In the genomic region with DNA sequence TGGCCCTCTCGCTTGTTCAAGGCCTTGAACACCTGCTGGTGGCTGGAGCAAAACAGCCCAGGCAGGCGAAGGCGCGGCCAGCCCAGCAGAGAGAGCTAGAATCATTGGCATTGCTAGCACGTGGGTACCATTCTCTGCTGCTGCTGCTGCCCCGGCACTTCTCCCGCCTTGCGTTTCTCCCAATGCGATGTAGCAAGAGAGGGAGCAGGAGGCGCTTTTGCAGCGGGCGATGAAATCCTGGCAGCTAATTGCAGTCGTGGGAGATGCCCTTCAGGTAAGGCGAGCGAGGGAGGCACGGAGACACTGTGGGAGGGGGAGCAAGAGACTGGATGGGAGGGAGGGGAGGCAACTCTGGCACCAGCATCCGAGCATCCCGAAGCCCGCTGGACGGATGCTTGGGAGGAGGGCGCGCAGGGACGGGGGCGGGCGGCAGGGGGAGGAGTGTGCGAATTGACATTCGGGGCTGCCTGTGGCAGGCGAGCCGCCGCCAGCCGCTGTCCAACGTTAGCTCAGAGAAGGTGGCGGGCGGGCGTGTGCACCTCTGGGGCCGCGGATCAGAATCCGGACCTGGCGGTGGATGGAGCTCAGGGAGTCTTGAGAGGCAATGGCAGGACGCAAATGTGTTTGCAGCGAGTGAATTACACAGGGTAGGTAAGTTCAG, we compare ENCODE assay signal across 9 mouse cellular contexts.
A peak's percentile ranks its signal among the peaks of the same experiment; 100 is the strongest.
DNase-seq lines count a peak whose midpoint lies in the region; ATAC-seq and TF ChIP-seq lines count a peak whose summit lies in the region.
"Had no signal": no experiment of that assay in that cellular context is flagged by ENCODE, and none has a peak within 500 bp of the region (broad histone marks: within the 10 kb centered on the region; RNA-seq: fewer than 3 reads in every experiment).

No protein-coding gene starts in this region.

- no peaks in the 10 kb centered on the region for H3K4me1 ChIP-seq in lung, embryonic 14.5 days (ENCODE audit: insufficient read depth)
- H3K4me1 ChIP-seq in lung, adult 2 months (ENCODE audit: control insufficient read depth, insufficient read depth, low read length) = no peaks in the 10 kb centered on the region
- H3K4me1 ChIP-seq in midbrain, postnatal 0 days (ENCODE audit: insufficient read depth, low read length) = peaks cover 8% of the 10 kb centered on the region; the same call in 1 of the 2 replicates
- H3K4me1 ChIP-seq: liver, embryonic 15.5 days had no signal

- ATAC-seq in lung, embryonic 14.5 days (ENCODE audit: insufficient read depth) = peak; percentile 65
- ATAC-seq in midbrain, postnatal 0 days (ENCODE audit: low FRiP score) = peak; percentile 90
- ATAC-seq in inflammation-experienced regulatory T-cells, adult 6 months = no peak

- 1% methylated on average over 41 of the region's 41 CpGs for WGBS in lung, embryonic 14.5 days
- WGBS in lung, adult 2 months = 2% methylated on average over 41 of the region's 41 CpGs
- WGBS in midbrain, postnatal 0 days = under 1% methylated on average over 37 of the region's 41 CpGs

- no peak for TF ChIP-seq POLR2A in lung, adult 2 months (IDR thresholded peaks at IDR 0.05; ENCODE audit: borderline replicate concordance, extremely low read depth, low read depth, low read length)

- peak overlapping the region; percentile 28 for H3K4me3 ChIP-seq in lung, embryonic 14.5 days (ENCODE audit: low read depth, low read length)
- H3K4me3 ChIP-seq in lung, adult 2 months (replicated peaks; ENCODE audit: extremely low read depth, low read depth, low read length) = no peak overlapping the region
- peak overlapping the region; percentile 49 for H3K4me3 ChIP-seq in midbrain, postnatal 0 days (ENCODE audit: low read depth, low read length)
- H3K4me3 ChIP-seq: liver, embryonic 15.5 days had no signal

- no peaks in the 10 kb centered on the region for H3K9me3 ChIP-seq in lung, embryonic 14.5 days (ENCODE audit: low read depth, low read length)
- H3K9me3 ChIP-seq in midbrain, postnatal 0 days (ENCODE audit: low read length) = no peaks in the 10 kb centered on the region
- H3K9me3 ChIP-seq: liver, embryonic 15.5 days had no signal

- no peak for TF ChIP-seq CTCF in lung, embryonic 14.5 days (IDR thresholded peaks at IDR 0.05; ENCODE audit: low read depth)
- no peak for TF ChIP-seq CTCF in lung, adult 2 months (IDR thresholded peaks at IDR 0.05; ENCODE audit: insufficient read depth, low read length)
- TF ChIP-seq CTCF in midbrain, postnatal 0 days (IDR thresholded peaks at IDR 0.05) = peak; percentile 57

- peak; percentile 56 for DNase-seq in lung, embryonic 14.5 days
- no peak for DNase-seq in lung, adult 2 months
- DNase-seq in cerebellum, postnatal 14 days = peak; percentile 79 to 82
- peak; percentile 39 to 52 for DNase-seq in frontal cortex, postnatal 25 days (ENCODE audit: low spot score in 2 of 2)
- DNase-seq in left cerebral cortex, adult 18-20 months (ENCODE audit: low spot score in 2 of 2) = peak; percentile 57 to 76
- DNase-seq in midbrain, postnatal 0 days (ENCODE audit: low spot score) = peak; percentile 87
- no peak for DNase-seq in gastrocnemius, adult 18-20 months (ENCODE audit: low spot score)

- peaks cover 34% of the 10 kb centered on the region for H3K27me3 ChIP-seq in lung, embryonic 14.5 days (ENCODE audit: insufficient read depth, low read length)
- no peaks in the 10 kb centered on the region for H3K27me3 ChIP-seq in midbrain, postnatal 0 days (ENCODE audit: insufficient read depth, low read length)

- H3K36me3 ChIP-seq in lung, embryonic 14.5 days (ENCODE audit: insufficient read depth) = no peaks in the 10 kb centered on the region
- H3K36me3 ChIP-seq in midbrain, postnatal 0 days (ENCODE audit: insufficient read depth, low read length) = no peaks in the 10 kb centered on the region
- H3K36me3 ChIP-seq: liver, embryonic 15.5 days had no signal

- peak overlapping the region; percentile 52 for H3K4me2 ChIP-seq in lung, embryonic 14.5 days
- H3K4me2 ChIP-seq in midbrain, postnatal 0 days (ENCODE audit: low read depth, low read length, poor library complexity, severe bottlenecking) = peak overlapping the region; percentile 56
- H3K4me2 ChIP-seq: liver, embryonic 15.5 days had no signal

- no peak overlapping the region for H3K9ac ChIP-seq in lung, embryonic 14.5 days
- H3K9ac ChIP-seq in midbrain, postnatal 0 days (replicated peaks; ENCODE audit: low read length, poor library complexity, severe bottlenecking) = peak overlapping the region; percentile 59
- H3K9ac ChIP-seq: liver, embryonic 15.5 days had no signal

- H3K27ac ChIP-seq in lung, embryonic 14.5 days (ENCODE audit: low read depth) = no peak overlapping the region
- peak overlapping the region; percentile 76 for H3K27ac ChIP-seq in midbrain, postnatal 0 days (ENCODE audit: low read depth, low read length)
- H3K27ac ChIP-seq: liver, embryonic 15.5 days had no signal

Comparison
In these comparisons a context has a peak if more than half of its experiments do, and no peak if none do; other contexts are left out.
1. DNase-seq: peak in lung, embryonic 14.5 days (single experiment), cerebellum, postnatal 14 days (2 of 2), frontal cortex, postnatal 25 days (2 of 2), left cerebral cortex, adult 18-20 months (2 of 2) and midbrain, postnatal 0 days (single experiment); none in lung, adult 2 months (single experiment) and gastrocnemius, adult 18-20 months (single experiment).